Mouse (Mus musculus): ENCODE measurements at regions not wholly inside any gene's neighbourhood (a gene's known extent, or its start where the extent isn't known, plus 50 kb on each side); places are given as distances from the start of the nearest gene placed in this dataset.

GRCm38 (mm10) chr16:87239105-87239504 lies 114.9 kb upstream of the N6amt1 start:
- DNase-seq (ENCODE audit: low read depth in 3 of 3, low spot score in 3 of 3): no peak
- Histone ChIP-seq H3K4me3 (ENCODE audit: insufficient read depth in 1 of 2, low read depth in 2 of 2, low read length in 2 of 2) (no peak overlapping the region), H3K27ac (no peak overlapping the region), H3K9ac (replicated peaks) (no peak overlapping the region), H3K4me1 (replicated peaks; ENCODE audit: control insufficient read depth in 2 of 2, insufficient read depth in 2 of 2, low read length in 1 of 2) (no peaks in the 10 kb centered on the region), H3K27me3 (ENCODE audit: control insufficient read depth, insufficient read depth, low read length) (no peaks in the 10 kb centered on the region), H3K36me3 (replicated peaks; ENCODE audit: control insufficient read depth, insufficient read depth, low read depth) (no peaks in the 10 kb centered on the region), H3K9me3 (ENCODE audit: control insufficient read depth, low read length) (no peaks in the 10 kb centered on the region), H3K4me2 (ENCODE audit: low read depth) (no peak overlapping the region)
- no peak for ATAC-seq (ENCODE audit: insufficient read depth)
- no peak for TF ChIP-seq CTCF (IDR thresholded peaks at IDR 0.05; ENCODE audit: low read depth)
- TF ChIP-seq EP300 (IDR thresholded peaks at IDR 0.05; ENCODE audit: low read depth): no peak
- WGBS (ENCODE audit: insufficient replicate concordance): 57% methylated on average over 7 of the region's 7 CpGs

GRCm38 (mm10) chr16:87234199-87234598 lies 119.8 kb upstream of the N6amt1 start:
- ATAC-seq (ENCODE audit: insufficient read depth) (no peak), DNase-seq (ENCODE audit: low read depth in 3 of 3, low spot score in 3 of 3) (no peak)
- Histone ChIP-seq H3K4me1 (replicated peaks; ENCODE audit: control insufficient read depth in 2 of 2, insufficient read depth in 2 of 2, low read length in 1 of 2) (no peaks in the 10 kb centered on the region), H3K4me3 (ENCODE audit: insufficient read depth in 1 of 2, low read depth in 2 of 2, low read length in 2 of 2) (no peak overlapping the region), H3K4me2 (ENCODE audit: low read depth) (no peak overlapping the region), H3K36me3 (replicated peaks; ENCODE audit: control insufficient read depth, insufficient read depth, low read depth) (no peaks in the 10 kb centered on the region), H3K9me3 (ENCODE audit: control insufficient read depth, low read length) (no peaks in the 10 kb centered on the region), H3K27me3 (ENCODE audit: control insufficient read depth, insufficient read depth, low read length) (no peaks in the 10 kb centered on the region), H3K9ac (replicated peaks) (no peak overlapping the region), H3K27ac (no peak overlapping the region)
- TF ChIP-seq EP300 (IDR thresholded peaks at IDR 0.05; ENCODE audit: low read depth) (no peak), CTCF (IDR thresholded peaks at IDR 0.05; ENCODE audit: low read depth) (no peak)
- WGBS (ENCODE audit: insufficient replicate concordance): 50% methylated on average over 4 of the region's 4 CpGs

GRCm38 (mm10) chr16:87225595-87225994 lies 128.4 kb upstream of the N6amt1 start:
- H3K4me3 ChIP-seq (ENCODE audit: insufficient read depth in 1 of 2, low read depth in 2 of 2, low read length in 2 of 2): no peak overlapping the region
- ATAC-seq (ENCODE audit: insufficient read depth) (no peak), DNase-seq (ENCODE audit: low read depth in 3 of 3, low spot score in 3 of 3) (no peak)
- H3K9me3 ChIP-seq (ENCODE audit: control insufficient read depth, low read length): no peaks in the 10 kb centered on the region
- H3K4me2 ChIP-seq (ENCODE audit: low read depth): no peak overlapping the region
- WGBS (ENCODE audit: insufficient replicate concordance): 70% methylated on average over 10 of the region's 10 CpGs
- no peak overlapping the region for H3K9ac ChIP-seq (replicated peaks)
- H3K36me3 ChIP-seq (replicated peaks; ENCODE audit: control insufficient read depth, insufficient read depth, low read depth): no peaks in the 10 kb centered on the region
- TF ChIP-seq EP300 (IDR thresholded peaks at IDR 0.05; ENCODE audit: low read depth): no peak
- TF ChIP-seq CTCF (IDR thresholded peaks at IDR 0.05; ENCODE audit: low read depth): no peak
- H3K27me3 ChIP-seq (ENCODE audit: control insufficient read depth, insufficient read depth, low read length): no peaks in the 10 kb centered on the region
- H3K27ac ChIP-seq: no peak overlapping the region
- H3K4me1 ChIP-seq (replicated peaks; ENCODE audit: control insufficient read depth in 2 of 2, insufficient read depth in 2 of 2, low read length in 1 of 2): no peaks in the 10 kb centered on the region

GRCm38 (mm10) chr16:87225085-87225484 lies 128.9 kb upstream of the N6amt1 start:
- Histone ChIP-seq H3K27ac (no peak overlapping the region), H3K4me2 (ENCODE audit: low read depth) (no peak overlapping the region), H3K4me3 (ENCODE audit: insufficient read depth in 1 of 2, low read depth in 2 of 2, low read length in 2 of 2) (no peak overlapping the region), H3K27me3 (ENCODE audit: control insufficient read depth, insufficient read depth, low read length) (no peaks in the 10 kb centered on the region), H3K9me3 (ENCODE audit: control insufficient read depth, low read length) (no peaks in the 10 kb centered on the region), H3K36me3 (replicated peaks; ENCODE audit: control insufficient read depth, insufficient read depth, low read depth) (no peaks in the 10 kb centered on the region), H3K9ac (replicated peaks) (no peak overlapping the region), H3K4me1 (replicated peaks; ENCODE audit: control insufficient read depth in 2 of 2, insufficient read depth in 2 of 2, low read length in 1 of 2) (no peaks in the 10 kb centered on the region)
- 65% methylated on average over 8 of the region's 8 CpGs for WGBS (ENCODE audit: insufficient replicate concordance)
- no peak for TF ChIP-seq CTCF (IDR thresholded peaks at IDR 0.05; ENCODE audit: low read depth)
- no peak for TF ChIP-seq EP300 (IDR thresholded peaks at IDR 0.05; ENCODE audit: low read depth)
- no peak for DNase-seq (ENCODE audit: low read depth in 3 of 3, low spot score in 3 of 3)
- no peak for ATAC-seq (ENCODE audit: insufficient read depth)

- no peaks in the 10 kb centered on the region for H3K4me1 ChIP-seq (replicated peaks; ENCODE audit: control insufficient read depth in 2 of 2, insufficient read depth in 2 of 2, low read length in 1 of 2)
- H3K27me3 ChIP-seq (ENCODE audit: control insufficient read depth, insufficient read depth, low read length): no peaks in the 10 kb centered on the region
- no peak overlapping the region for H3K4me2 ChIP-seq (ENCODE audit: low read depth)
- H3K4me3 ChIP-seq (ENCODE audit: insufficient read depth in 1 of 2, low read depth in 2 of 2, low read length in 2 of 2): no peak overlapping the region
- ATAC-seq (ENCODE audit: insufficient read depth) (no peak), DNase-seq (ENCODE audit: low read depth in 3 of 3, low spot score in 3 of 3) (no peak)
- no peaks in the 10 kb centered on the region for H3K9me3 ChIP-seq (ENCODE audit: control insufficient read depth, low read length)
- 65% methylated on average over 7 of the region's 7 CpGs for WGBS (ENCODE audit: insufficient replicate concordance)
- H3K27ac ChIP-seq: no peak overlapping the region
- no peaks in the 10 kb centered on the region for H3K36me3 ChIP-seq (replicated peaks; ENCODE audit: control insufficient read depth, insufficient read depth, low read depth)
- H3K9ac ChIP-seq (replicated peaks): no peak overlapping the region
- TF ChIP-seq EP300 (IDR thresholded peaks at IDR 0.05; ENCODE audit: low read depth) (no peak), CTCF (IDR thresholded peaks at IDR 0.05; ENCODE audit: low read depth) (no peak)
These were observed 130.0 kb upstream of the N6amt1 start for GRCm38 (mm10) chr16:87224024-87224423.

Data from liver, embryonic 14.5 days (tissue).